Mouse (Mus musculus) erythroid progenitor cell, adult 5-6 weeks (primary cell): ENCODE measurements around the gene Stk11. TPM values are rescaled to one million over a fixed set of nuclear protein-coding genes. Genes with fewer than 3 reads are reported as not detected.

Source experiments
- ATAC-seq: replicated peaks from 2 replicates; pipeline ENCODE4 v1.8.0; 2016; ENCODE audit warnings: moderate number of reproducible peaks, mild to moderate bottlenecking, moderate TSS enrichment, inconsistent platforms; ENCODE audit not compliant: poor library complexity, low FRiP score, severe bottlenecking
- total RNA-seq, 2 experiments: library from RNA; stranded (forward) in 1 of 2; stranded (reverse) in 1 of 2; fragments of 150-400 nt in 1 of 2; fragments of 186-747, 209-891 nt in 1 of 2; gene quantifications; 2 replicates each; pipeline versions ENCODE4 v1.2.3 to v1.2.4; 2015 to 2017; ENCODE audit warnings: low replicate concordance in 2 of 2

Gene Stk11
- total RNA-seq, 2 experiments from 2014 or later: 224 to 440 TPM

GRCm38 (mm10) chr10:80179068-80180051, 63.8 kb downstream of the Stk11 start, which contains the start of gene Efna2:
Efna2 (plus strand) TSS chr10:80179482.
- no peak for ATAC-seq

Other genes starting within 250 kb of the Stk11 start
Only the 30 nearest of the 35 such genes appear.
- not detected in 2 replicates for gene Cfd, start 224.9 kb upstream of the Stk11 start, total RNA-seq (2015; ENCODE audit: low replicate concordance)
- gene Cfd, start 224.9 kb upstream of the Stk11 start, total RNA-seq (2017; ENCODE audit: low replicate concordance): not detected in 2 replicates
- gene Med16, start 206.9 kb upstream of the Stk11 start, total RNA-seq (2015; ENCODE audit: low replicate concordance): 5.9 and 17.7 TPM in 2 replicates
- 8.0 and 9.1 TPM in 2 replicates for gene Med16, start 206.9 kb upstream of the Stk11 start, total RNA-seq (2017; ENCODE audit: low replicate concordance)
- gene Gm26602, start 204.9 kb upstream of the Stk11 start, total RNA-seq (2015; ENCODE audit: low replicate concordance): not detected in 2 replicates
- 22.8 TPM in 1 of 2 replicates, not detected in the other for gene Gm26602, start 204.9 kb upstream of the Stk11 start, total RNA-seq (2017; ENCODE audit: low replicate concordance)
- not detected in 2 replicates for gene Kiss1r, start 198.8 kb upstream of the Stk11 start, total RNA-seq (2015; ENCODE audit: low replicate concordance)
- gene Kiss1r, start 198.8 kb upstream of the Stk11 start, total RNA-seq (2017; ENCODE audit: low replicate concordance): not detected in 2 replicates
- gene R3hdm4, start 194.6 kb upstream of the Stk11 start, total RNA-seq (2015; ENCODE audit: low replicate concordance): 60.2 and 65.4 TPM in 2 replicates
- gene R3hdm4, start 194.6 kb upstream of the Stk11 start, total RNA-seq (2017; ENCODE audit: low replicate concordance): 37.4 and 45.8 TPM in 2 replicates
- 4.2 and 9.7 TPM in 2 replicates for gene Arid3a, start 188.8 kb upstream of the Stk11 start, total RNA-seq (2015; ENCODE audit: low replicate concordance)
- gene Arid3a, start 188.8 kb upstream of the Stk11 start, total RNA-seq (2017; ENCODE audit: low replicate concordance): 4.8 and 8.6 TPM in 2 replicates
- 4.0 and 10.1 TPM in 2 replicates for gene Wdr18, start 155.7 kb upstream of the Stk11 start, total RNA-seq (2015; ENCODE audit: low replicate concordance)
- gene Wdr18, start 155.7 kb upstream of the Stk11 start, total RNA-seq (2017; ENCODE audit: low replicate concordance): 0.98 and 4.6 TPM in 2 replicates
- not detected in 2 replicates for gene Grin3b, start 145.1 kb upstream of the Stk11 start, total RNA-seq (2015; ENCODE audit: low replicate concordance)
- gene Grin3b, start 145.1 kb upstream of the Stk11 start, total RNA-seq (2017; ENCODE audit: low replicate concordance): not detected in 2 replicates
- gene Tmem259, start 131.5 kb upstream of the Stk11 start, total RNA-seq (2015; ENCODE audit: low replicate concordance): 57.0 and 78.9 TPM in 2 replicates
- gene Tmem259, start 131.5 kb upstream of the Stk11 start, total RNA-seq (2017; ENCODE audit: low replicate concordance): 49.2 and 51.1 TPM in 2 replicates
- 20.1 and 39.6 TPM in 2 replicates for gene Cnn2, start 127.2 kb upstream of the Stk11 start, total RNA-seq (2015; ENCODE audit: low replicate concordance)
- 18.2 and 26.3 TPM in 2 replicates for gene Cnn2, start 127.2 kb upstream of the Stk11 start, total RNA-seq (2017; ENCODE audit: low replicate concordance)
- 44.0 and 58.4 TPM in 2 replicates for gene Abca7, start 119.3 kb upstream of the Stk11 start, total RNA-seq (2015; ENCODE audit: low replicate concordance)
- 58.6 and 71.8 TPM in 2 replicates for gene Abca7, start 119.3 kb upstream of the Stk11 start, total RNA-seq (2017; ENCODE audit: low replicate concordance)
- 23.4 and 23.9 TPM in 2 replicates for gene Arhgap45, start 99.2 kb upstream of the Stk11 start, total RNA-seq (2015; ENCODE audit: low replicate concordance)
- 16.0 and 28.8 TPM in 2 replicates for gene Arhgap45, start 99.2 kb upstream of the Stk11 start, total RNA-seq (2017; ENCODE audit: low replicate concordance)
- 18.4 and 20.5 TPM in 2 replicates for gene Polr2e, start 76.0 kb upstream of the Stk11 start, total RNA-seq (2015; ENCODE audit: low replicate concordance)
- 14.6 and 28.4 TPM in 2 replicates for gene Polr2e, start 76.0 kb upstream of the Stk11 start, total RNA-seq (2017; ENCODE audit: low replicate concordance)
- gene Gpx4, start 68.6 kb upstream of the Stk11 start, total RNA-seq (2015; ENCODE audit: low replicate concordance): 371 and 490 TPM in 2 replicates
- 239 and 372 TPM in 2 replicates for gene Gpx4, start 68.6 kb upstream of the Stk11 start, total RNA-seq (2017; ENCODE audit: low replicate concordance)
- 19.5 and 21.8 TPM in 2 replicates for gene Sbno2, start 10.2 kb upstream of the Stk11 start, total RNA-seq (2015; ENCODE audit: low replicate concordance)
- gene Sbno2, start 10.2 kb upstream of the Stk11 start, total RNA-seq (2017; ENCODE audit: low replicate concordance): 34.3 and 36.1 TPM in 2 replicates
- 89.3 and 94.8 TPM in 2 replicates for gene Atp5d, start 22.8 kb downstream of the Stk11 start, total RNA-seq (2015; ENCODE audit: low replicate concordance)
- gene Atp5d, start 22.8 kb downstream of the Stk11 start, total RNA-seq (2017; ENCODE audit: low replicate concordance): 19.4 and 39.9 TPM in 2 replicates
- gene Cbarp, start 25.0 kb downstream of the Stk11 start, total RNA-seq (2015; ENCODE audit: low replicate concordance): not detected in 2 replicates
- not detected in 2 replicates for gene Cbarp, start 25.0 kb downstream of the Stk11 start, total RNA-seq (2017; ENCODE audit: low replicate concordance)
- 20.1 and 23.8 TPM in 2 replicates for gene Midn, start 32.5 kb downstream of the Stk11 start, total RNA-seq (2015; ENCODE audit: low replicate concordance)
- 12.5 and 18.2 TPM in 2 replicates for gene Midn, start 32.5 kb downstream of the Stk11 start, total RNA-seq (2017; ENCODE audit: low replicate concordance)
- 10.1 and 19.7 TPM in 2 replicates for gene Cirbp, start 50.2 kb downstream of the Stk11 start, total RNA-seq (2015; ENCODE audit: low replicate concordance)
- gene Cirbp, start 50.2 kb downstream of the Stk11 start, total RNA-seq (2017; ENCODE audit: low replicate concordance): 33.5 and 39.6 TPM in 2 replicates
- gene 1600002K03Rik, start 57.1 kb downstream of the Stk11 start, total RNA-seq (2015; ENCODE audit: low replicate concordance): not detected in 2 replicates
- not detected in 2 replicates for gene 1600002K03Rik, start 57.1 kb downstream of the Stk11 start, total RNA-seq (2017; ENCODE audit: low replicate concordance)
- not detected in 2 replicates for gene Efna2, start 63.7 kb downstream of the Stk11 start, total RNA-seq (2015; ENCODE audit: low replicate concordance)
- not detected in 2 replicates for gene Efna2, start 63.7 kb downstream of the Stk11 start, total RNA-seq (2017; ENCODE audit: low replicate concordance)
- gene Mum1, start 110.6 kb downstream of the Stk11 start, total RNA-seq (2015; ENCODE audit: low replicate concordance): 26.3 and 59.5 TPM in 2 replicates
- gene Mum1, start 110.6 kb downstream of the Stk11 start, total RNA-seq (2017; ENCODE audit: low replicate concordance): 65.3 and 74.2 TPM in 2 replicates
- 87.6 and 109 TPM in 2 replicates for gene Ndufs7, start 133.3 kb downstream of the Stk11 start, total RNA-seq (2015; ENCODE audit: low replicate concordance)
- 43.9 and 66.0 TPM in 2 replicates for gene Ndufs7, start 133.3 kb downstream of the Stk11 start, total RNA-seq (2017; ENCODE audit: low replicate concordance)
- 1.4 TPM in 1 of 2 replicates, not detected in the other for gene Gamt, start 145.2 kb downstream of the Stk11 start, total RNA-seq (2015; ENCODE audit: low replicate concordance)
- not detected in 2 replicates for gene Gamt, start 145.2 kb downstream of the Stk11 start, total RNA-seq (2017; ENCODE audit: low replicate concordance)
- gene Dazap1, start 145.7 kb downstream of the Stk11 start, total RNA-seq (2015; ENCODE audit: low replicate concordance): 35.6 and 83.6 TPM in 2 replicates
- gene Dazap1, start 145.7 kb downstream of the Stk11 start, total RNA-seq (2017; ENCODE audit: low replicate concordance): 72.0 and 102 TPM in 2 replicates
- gene Rps15, start 176.7 kb downstream of the Stk11 start, total RNA-seq (2015; ENCODE audit: low replicate concordance): 689 and 862 TPM in 2 replicates
- 557 and 668 TPM in 2 replicates for gene Rps15, start 176.7 kb downstream of the Stk11 start, total RNA-seq (2017; ENCODE audit: low replicate concordance)
- not detected in 2 replicates for gene Apc2, start 180.2 kb downstream of the Stk11 start, total RNA-seq (2015; ENCODE audit: low replicate concordance)
- 0.13 TPM in 1 of 2 replicates, not detected in the other for gene Apc2, start 180.2 kb downstream of the Stk11 start, total RNA-seq (2017; ENCODE audit: low replicate concordance)
- gene 2310011J03Rik, start 204.7 kb downstream of the Stk11 start, total RNA-seq (2015; ENCODE audit: low replicate concordance): 7.2 and 13.4 TPM in 2 replicates
- 6.1 and 10.8 TPM in 2 replicates for gene 2310011J03Rik, start 204.7 kb downstream of the Stk11 start, total RNA-seq (2017; ENCODE audit: low replicate concordance)
- not detected in 2 replicates for gene Pcsk4, start 213.7 kb downstream of the Stk11 start, total RNA-seq (2015; ENCODE audit: low replicate concordance)
- gene Pcsk4, start 213.7 kb downstream of the Stk11 start, total RNA-seq (2017; ENCODE audit: low replicate concordance): 1.0 TPM in 1 of 2 replicates, not detected in the other
- 17.2 and 22.3 TPM in 2 replicates for gene Reep6, start 214.2 kb downstream of the Stk11 start, total RNA-seq (2015; ENCODE audit: low replicate concordance)
- gene Reep6, start 214.2 kb downstream of the Stk11 start, total RNA-seq (2017; ENCODE audit: low replicate concordance): 16.8 and 18.2 TPM in 2 replicates